Mouse (Mus musculus): ENCODE results near the gene Sod2.
"Not testable (repeated sequence)": the region's sequence is repeated elsewhere in the genome, so short reads cannot be mapped to it uniquely, and the experiment has no call there.

Gene Sod2
- long read RNA-seq, experiment 1, full-length matches to known transcripts = 192 of 237 reads
- long read RNA-seq, experiment 1, partial matches to known transcripts = 8 of 237 reads
- long read RNA-seq, experiment 1, other reads (novel, unspliced or antisense) = 37 of 237 reads
- long read RNA-seq, experiment 2, full-length matches to known transcripts = 179 of 211 reads
- long read RNA-seq, experiment 2, partial matches to known transcripts = 3 of 211 reads
- long read RNA-seq, experiment 2, other reads (novel, unspliced or antisense) = 29 of 211 reads

- intact Hi-C loops (cut with DNase I) = not testable (repeated sequence)
Measured at GRCm38 (mm10) chr17:13006546-13006945, at the start of gene Sod2. TSS of gene Sod2 (plus strand) at chr17:13006846.

- intact Hi-C loops (cut with DNase I) = not testable (repeated sequence)
Measured at GRCm38 (mm10) chr17:12959377-12959776, 47.3 kb upstream of the Sod2 start.

- intact Hi-C loops (cut with DNase I) = loop anchor here (5.0 kb wide), 1 partner anchor 43 kb away; the partner anchor contains the start of genes Mrpl18 and Tcp1
Measured at GRCm38 (mm10) chr17:12960331-12960873, 46.2 kb upstream of the Sod2 start, which contains the start of gene Acat2. TSS of gene Acat2 (minus strand) at chr17:12960747.

- intact Hi-C loops (cut with DNase I) = loop anchor here (5.0 kb wide), 1 partner anchor 46 kb away; the partner anchor contains the start of genes Mrpl18 and Tcp1
Measured at GRCm38 (mm10) chr17:12963476-12963875, 43.2 kb upstream of the Sod2 start.

- intact Hi-C loops (cut with DNase I) = no loop called here
Measured at GRCm38 (mm10) chr17:12967173-12967572, 39.5 kb upstream of the Sod2 start.

GRCm38 (mm10) chr17:12973851-12974250 lies 32.8 kb upstream of the Sod2 start:
- intact Hi-C loops (cut with DNase I) = no loop called here

GRCm38 (mm10) chr17:12978546-12978945 lies 28.1 kb upstream of the Sod2 start:
- intact Hi-C loops (cut with DNase I) = no loop called here

- intact Hi-C loops (cut with DNase I) = no loop called here
Measured at GRCm38 (mm10) chr17:12983988-12984387, 22.7 kb upstream of the Sod2 start.

- intact Hi-C loops (cut with DNase I) = not testable (repeated sequence)
Measured at GRCm38 (mm10) chr17:12988096-12988495, 18.6 kb upstream of the Sod2 start.

- intact Hi-C loops (cut with DNase I) = no loop called here
Measured at GRCm38 (mm10) chr17:12990567-12991145, 16.0 kb upstream of the Sod2 start.

GRCm38 (mm10) chr17:12991194-12991634 lies 15.4 kb upstream of the Sod2 start:
- intact Hi-C loops (cut with DNase I) = no loop called here

- intact Hi-C loops (cut with DNase I) = no loop called here
Measured at GRCm38 (mm10) chr17:12991635-12992358, 14.8 kb upstream of the Sod2 start.

GRCm38 (mm10) chr17:12992470-12992991 lies 14.1 kb upstream of the Sod2 start:
- intact Hi-C loops (cut with DNase I) = no loop called here

GRCm38 (mm10) chr17:12994069-12994468 lies 12.6 kb upstream of the Sod2 start, which contains the start of gene Wtap:
TSS of gene Wtap (minus strand) at chr17:12994169.
- intact Hi-C loops (cut with DNase I) = no loop called here

GRCm38 (mm10) chr17:12996345-12996744 lies 10.3 kb upstream of the Sod2 start:
- intact Hi-C loops (cut with DNase I) = loop anchor here (5.0 kb wide), 1 partner anchor 119 kb away; the partner anchor contains the start of gene Mrgprh

- intact Hi-C loops (cut with DNase I) = loop anchor here (5.0 kb wide), 1 partner anchor 121 kb away; the partner anchor contains the start of gene Mrgprh
Measured at GRCm38 (mm10) chr17:12997890-12998289, 8.8 kb upstream of the Sod2 start.

- intact Hi-C loops (cut with DNase I) = loop anchor here (5.0 kb wide), 1 partner anchor 122 kb away; the partner anchor contains the start of gene Mrgprh
Measured at GRCm38 (mm10) chr17:12999069-12999468, 7.6 kb upstream of the Sod2 start.

- intact Hi-C loops (cut with DNase I) = not testable (repeated sequence)
Measured at GRCm38 (mm10) chr17:13002243-13002642, 4.4 kb upstream of the Sod2 start.

- intact Hi-C loops (cut with DNase I) = not testable (repeated sequence)
Measured at GRCm38 (mm10) chr17:13004436-13004835, 2.2 kb upstream of the Sod2 start.

GRCm38 (mm10) chr17:13006984-13007383 lies 338 bp downstream of the Sod2 start:
- intact Hi-C loops (cut with DNase I) = no loop called here

Measured in adrenal gland (tissue).